Mouse (Mus musculus) cerebellum, postnatal 10 days (tissue): Measurements from ENCODE around the gene Erc1.
"Not testable (repeated sequence)": the region's sequence is repeated elsewhere in the genome, so short reads cannot be mapped to it uniquely, and the experiment has no call there.

Experiments used
- DNase-seq, 2 experiments: peaks; one replicate each; pipeline ENCODE4 v3.0.0; 2021; ENCODE audit warnings: mixed read lengths in 2 of 2

The Erc1 gene

DNA sequence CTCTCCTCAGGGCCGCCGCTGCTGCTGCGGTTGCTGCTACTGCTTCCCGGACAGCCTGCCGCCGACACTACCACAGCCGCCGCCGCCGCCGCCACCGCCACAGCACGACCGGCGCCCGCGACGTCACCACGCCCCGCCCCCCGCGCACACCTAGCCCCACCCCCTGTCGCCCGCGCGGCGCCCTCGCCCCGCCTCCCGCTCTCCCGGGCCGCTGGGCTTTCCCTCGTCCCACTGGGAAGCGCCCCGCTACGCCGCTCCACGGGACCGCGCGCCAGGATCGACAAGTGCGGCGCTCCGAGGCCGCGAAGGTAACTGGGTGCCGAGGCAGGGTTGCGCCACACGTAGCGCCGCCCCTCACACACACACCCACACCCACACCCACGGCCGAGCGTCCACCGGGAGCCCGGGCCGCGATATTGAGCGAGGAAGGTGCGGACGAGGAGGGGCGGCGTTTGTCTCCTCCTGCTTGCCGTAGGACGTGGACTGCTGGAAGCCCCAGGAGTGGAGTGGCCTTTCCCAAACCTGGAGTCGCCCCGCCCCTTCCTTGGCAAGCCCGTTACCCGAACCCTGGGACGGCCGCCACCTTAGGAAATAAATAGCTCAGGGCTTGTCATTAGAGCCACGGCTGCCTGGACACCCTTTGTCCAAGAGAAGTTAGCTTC is at the start of gene Erc1:
Gene Erc1, minus strand, starts transcription at position 134 of the 662 bp plus-strand sequence.
- peak; percentile 99 for DNase-seq

DNA sequence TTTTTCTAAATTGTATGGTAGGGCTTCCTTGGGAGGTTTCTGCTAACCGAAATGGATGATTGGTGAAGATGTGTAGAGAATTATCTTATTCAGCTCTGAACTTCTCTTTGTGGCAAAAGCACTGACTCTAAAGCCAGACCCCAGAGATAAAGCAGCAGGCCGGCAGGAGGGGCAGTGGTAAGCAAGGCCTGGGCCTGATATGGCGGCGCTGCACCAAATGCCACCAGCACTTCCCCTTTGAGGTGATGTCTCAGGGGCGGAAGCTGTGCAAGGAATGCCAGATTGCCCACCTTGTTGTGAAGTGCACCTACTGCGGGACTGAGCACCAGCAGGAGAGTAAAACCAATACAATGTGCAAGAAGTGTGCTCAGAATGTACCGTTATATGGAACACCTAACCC is 44.7 kb upstream of the Erc1 start:
- no peak for DNase-seq

DNA sequence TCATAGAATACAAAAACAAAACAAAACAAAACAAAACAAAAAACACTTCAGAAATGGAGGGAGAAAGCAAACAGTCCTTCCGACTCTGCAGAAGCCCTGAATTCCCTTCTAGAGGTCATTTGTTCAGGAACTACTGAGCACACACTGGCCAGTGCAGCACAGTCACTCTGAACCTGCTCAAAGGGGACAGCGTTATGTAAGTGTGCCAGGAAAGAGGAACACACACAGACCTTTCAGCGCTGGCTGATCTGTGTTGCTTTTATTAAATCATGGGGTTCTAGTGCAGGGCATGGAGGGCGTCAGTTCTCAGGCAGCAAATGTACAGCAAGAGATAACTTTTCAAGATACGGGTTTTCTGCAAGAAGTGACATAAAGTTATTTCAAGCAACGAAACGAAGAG is 35.2 kb upstream of the Erc1 start:
- DNase-seq = no peak

DNA sequence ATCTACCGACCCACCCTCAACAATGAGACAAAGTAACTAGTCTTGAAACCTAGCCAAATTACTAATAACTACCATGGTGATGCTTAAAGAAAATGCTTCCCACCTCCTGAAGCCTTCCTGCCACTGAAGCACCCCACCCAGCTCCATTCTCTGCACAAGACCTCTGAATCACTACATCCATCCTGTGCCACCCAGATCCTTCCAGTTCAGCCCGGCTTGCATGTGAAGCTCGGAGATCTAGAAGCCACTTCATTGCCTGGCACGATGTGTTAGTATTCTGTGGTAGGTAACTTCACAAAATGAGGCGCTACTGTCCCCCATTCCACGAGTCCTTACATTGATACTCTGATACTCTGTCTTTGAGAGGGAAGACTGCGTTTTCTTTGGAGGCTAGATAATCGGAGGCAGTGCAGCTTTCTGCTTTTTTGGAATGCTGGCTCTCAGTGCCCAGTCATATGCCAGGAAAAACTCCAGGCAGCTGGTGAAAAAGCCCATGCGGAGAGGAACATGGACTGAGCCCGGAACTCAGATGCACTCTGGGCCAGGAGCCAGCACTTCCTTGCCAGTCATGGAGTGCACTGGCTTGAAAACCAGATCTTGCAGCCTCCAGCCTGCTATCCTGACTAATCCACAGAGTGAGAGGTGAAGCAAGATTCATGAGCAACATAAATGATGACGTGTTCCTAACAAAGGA is 16.5 kb upstream of the Erc1 start:
- DNase-seq = peak; percentile 99 to 100

DNA sequence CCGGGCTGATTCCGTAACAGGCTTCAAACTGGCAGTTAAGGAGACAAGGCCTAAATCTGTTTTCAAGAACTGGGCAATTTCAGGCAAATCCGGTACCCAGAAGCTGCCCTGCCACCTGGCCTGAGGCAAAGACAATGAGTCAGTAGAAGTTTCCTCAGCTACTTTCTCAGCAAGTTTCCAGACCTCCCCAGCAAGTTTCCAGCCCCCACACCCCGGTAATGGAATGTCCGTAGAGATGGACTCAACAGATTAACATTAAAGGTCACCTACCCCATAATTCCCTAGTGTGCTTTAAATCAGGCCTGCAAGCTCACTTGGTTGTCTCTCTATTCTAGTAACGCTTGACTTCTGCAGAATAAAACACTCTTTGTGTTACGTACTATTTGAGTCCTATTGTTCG is 13.6 kb upstream of the Erc1 start:
- DNase-seq = no peak

DNA sequence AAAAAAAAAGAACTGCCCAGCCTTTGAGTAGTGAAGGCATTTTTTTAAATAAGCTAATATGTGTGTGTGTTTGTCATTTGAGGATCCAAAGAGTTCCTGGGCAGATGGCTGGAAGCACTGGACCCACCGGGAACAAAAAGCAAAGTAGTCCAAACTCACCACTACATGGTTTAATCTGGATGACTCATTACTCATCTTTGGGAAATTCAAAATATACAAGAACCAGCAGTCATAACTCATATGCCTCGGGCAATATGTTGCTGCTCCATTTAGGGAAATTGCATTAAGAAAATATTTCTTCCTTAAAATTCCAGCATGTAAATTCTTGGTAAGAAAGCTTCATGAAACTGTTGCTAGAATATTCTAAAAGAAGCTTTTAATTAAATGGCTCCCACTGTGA is 12.3 kb upstream of the Erc1 start:
- DNase-seq = no peak

DNA sequence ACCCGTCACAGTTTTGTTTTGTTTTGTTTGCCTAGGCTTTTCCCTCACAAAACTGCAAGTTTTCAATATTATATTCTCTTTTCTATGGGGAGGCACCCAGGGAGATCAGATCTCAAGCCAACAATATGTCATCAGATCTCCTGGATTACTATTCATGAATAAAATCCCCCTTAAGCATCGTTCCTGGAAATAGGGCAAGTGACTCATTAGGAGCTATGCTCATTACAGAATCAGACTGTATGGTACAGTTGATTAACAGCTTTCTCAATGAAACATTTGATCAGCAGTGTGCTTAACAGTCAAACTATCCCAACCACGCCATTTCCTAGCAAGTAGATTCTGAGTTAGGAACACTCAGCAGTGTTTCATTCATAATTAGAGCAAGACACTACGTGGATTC is 7.5 kb upstream of the Erc1 start:
- no peak for DNase-seq

DNA sequence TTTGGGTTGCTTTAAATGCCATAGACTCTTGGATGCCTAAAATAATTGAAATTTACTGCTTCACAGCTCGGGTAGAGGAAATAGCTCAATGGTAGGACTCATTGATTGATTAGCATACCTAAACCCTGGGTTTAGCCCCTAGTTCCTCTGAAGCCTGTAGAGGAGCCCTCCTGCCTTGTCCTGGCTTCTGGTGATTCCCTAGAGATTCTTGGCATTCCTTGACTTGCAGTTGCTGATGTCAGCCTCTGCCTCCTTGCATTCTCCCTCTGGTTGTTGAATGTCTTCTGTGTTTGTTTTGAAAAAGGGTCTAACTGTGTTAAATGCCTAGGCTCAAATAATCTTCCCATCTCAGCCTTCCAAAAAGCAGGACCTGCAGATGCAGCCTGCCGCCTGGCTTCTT is 6.2 kb upstream of the Erc1 start:
- DNase-seq = no peak

DNA sequence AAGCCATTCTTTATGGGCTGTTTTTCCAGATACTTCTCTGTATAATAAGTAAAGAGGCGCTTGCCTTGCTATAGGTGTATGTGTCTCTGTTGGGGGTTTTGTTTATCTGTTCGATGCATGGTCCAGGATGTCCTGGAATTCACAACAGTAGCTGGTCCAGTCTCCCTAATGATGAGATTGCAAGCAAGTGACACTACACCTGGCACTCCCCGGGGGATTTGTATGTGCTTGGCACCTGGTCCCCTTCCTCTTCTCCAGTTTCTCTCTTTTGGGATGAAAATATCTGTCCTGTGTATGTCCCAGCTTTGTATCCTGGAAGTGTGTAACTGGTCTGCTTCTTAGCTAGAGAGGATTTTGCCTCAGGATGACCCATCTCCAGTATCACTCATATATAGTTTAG is 1.9 kb upstream of the Erc1 start:
- peak; percentile 36 to 55 for DNase-seq

DNA sequence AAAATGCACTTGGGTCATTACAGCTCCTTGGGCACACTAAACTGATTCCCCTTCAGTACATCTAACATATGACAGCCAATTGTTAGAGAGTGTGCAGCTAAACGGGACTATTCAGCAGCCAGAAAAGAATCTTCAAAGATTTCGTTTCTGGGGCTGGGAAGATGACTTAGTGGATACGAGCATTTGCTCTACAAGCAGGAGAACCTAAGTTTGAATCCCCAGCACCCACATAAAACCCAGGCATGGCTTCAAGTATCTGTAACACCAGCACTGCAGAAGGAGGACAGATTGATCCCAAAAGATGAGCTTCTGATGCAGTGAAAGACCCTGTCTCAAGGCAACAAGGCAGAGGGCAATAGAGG is 1.4 kb upstream of the Erc1 start:
- peak in 1 of 2 experiments; percentile 38 for DNase-seq

DNA sequence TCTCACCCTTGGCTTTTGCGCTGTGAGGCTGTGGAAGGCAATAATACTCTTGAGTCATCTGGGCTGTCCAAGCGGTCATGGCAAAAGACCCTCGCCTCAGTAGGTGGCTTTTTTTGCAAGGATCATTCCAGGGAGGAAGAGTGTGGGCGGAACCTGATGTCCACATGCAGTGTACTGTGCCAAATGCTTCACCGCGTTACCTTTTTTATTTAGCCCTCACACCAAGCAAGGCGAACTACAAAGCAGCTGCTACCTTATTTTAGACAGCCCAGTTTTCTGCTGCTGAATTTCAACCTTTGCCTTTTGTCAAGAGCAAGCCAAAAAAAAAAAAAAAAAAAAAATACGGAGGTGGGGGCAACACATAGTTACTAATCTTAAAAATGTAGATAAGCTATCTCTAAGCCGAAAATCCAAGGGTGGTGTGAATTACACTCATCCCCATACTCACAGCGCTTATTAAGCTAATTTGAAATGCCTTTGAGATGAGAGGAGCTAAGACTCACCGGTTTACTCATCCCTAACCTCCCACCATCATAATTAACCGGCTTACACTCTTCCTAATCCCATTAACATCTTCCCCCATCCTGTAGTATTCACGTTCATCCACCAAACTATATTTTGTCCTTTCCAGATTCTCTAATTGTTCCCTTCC is 855 bp upstream of the Erc1 start:
- no peak for DNase-seq

DNA sequence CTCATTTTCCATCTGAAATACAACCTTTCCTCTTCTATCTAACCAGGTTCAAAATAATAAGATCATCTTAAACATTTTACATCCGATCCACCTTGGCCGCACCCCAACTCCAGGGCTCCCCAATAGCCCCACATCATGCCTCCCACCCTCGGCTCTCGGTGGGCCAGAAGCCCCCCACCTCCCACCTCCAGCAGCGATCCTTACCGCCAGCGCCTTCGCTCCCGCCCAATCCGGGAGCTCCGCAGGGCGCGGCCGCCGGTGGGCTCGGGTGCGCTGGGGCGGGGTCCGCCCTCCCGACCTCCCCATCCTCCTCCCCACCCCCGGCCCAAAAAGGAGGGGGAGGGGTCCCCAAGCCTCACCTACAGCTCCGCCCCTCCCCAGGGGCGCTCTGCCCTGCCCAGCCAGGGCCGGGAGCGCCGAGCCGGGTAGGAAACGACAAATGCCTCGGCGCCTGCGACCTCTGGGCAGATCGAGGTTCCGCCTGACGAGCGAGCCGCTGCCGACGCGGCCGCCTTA is 391 bp downstream of the Erc1 start:
- no peak for DNase-seq

DNA sequence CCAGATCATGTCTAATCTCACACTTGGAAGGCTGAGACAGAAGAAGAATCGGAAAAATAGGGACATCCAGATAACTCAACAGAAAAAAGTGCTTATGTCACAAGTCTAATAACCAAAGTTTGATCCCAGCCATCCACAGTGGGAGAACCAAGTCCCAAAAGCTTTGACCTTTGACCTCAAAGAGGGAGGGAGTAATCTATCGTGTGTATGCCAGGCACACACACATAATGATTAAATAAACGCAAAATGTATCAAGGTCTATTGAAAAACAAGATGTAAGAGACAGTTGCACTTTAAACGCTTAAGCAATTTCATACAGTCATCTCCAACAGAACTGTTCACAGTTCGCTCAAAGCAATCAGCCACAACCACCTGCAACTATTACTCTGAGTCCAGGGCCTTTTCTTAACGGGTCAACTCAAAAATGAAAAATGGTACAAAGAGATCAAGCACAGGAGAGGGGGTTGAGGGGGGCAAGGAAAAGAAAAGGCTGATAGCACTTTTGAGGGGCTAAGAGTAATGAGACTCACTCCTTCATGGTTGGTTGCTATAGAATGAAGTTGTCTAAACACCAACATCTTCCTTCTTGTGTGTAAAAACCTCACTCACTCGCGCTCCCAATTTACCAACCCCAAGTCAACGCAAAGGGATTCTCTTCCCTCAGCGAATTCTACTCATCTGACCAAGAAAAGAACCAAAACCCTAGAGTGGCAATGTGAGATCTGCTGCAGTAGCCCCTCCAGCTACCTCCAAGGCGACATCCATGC is 1.0 kb downstream of the Erc1 start:
- no peak for DNase-seq

DNA sequence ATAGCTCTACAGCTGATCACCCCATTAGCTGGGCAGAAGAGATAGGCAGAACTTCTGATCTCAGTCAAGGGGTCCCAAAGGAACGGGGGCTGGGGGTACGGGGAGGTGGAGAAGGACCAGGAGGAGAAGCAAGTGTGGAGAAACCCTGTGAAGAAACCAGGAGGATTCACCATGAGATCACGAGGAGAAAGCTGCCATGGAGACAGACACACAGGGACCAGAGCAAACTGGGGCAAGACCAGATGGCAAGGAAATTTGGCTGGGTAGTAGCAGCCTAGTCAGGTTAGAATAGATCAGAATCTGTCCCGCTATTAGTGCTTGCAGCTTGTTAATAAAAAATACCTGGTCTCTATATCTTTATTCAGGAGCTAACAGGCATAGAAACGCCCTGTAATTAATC is 18.0 kb downstream of the Erc1 start:
- peak; percentile 45 for DNase-seq

DNA sequence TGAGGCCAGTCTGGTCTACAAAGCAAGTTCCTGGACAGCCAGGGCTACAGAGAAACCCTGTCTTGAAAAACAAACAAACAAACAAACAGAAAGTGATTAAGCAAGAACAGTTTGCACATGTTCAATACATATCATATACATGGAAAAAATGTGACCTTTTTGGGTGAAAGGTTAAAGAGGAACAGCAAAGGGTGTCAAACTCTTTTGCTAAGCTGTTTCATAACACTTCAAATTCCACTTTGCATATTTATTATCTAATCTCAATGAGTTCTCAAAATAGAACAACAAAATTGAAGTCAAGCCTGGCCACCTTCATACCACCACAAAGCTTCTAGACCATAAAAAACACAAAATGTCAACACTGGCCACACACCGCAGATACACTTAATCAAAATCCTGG is 19.8 kb downstream of the Erc1 start:
- no peak for DNase-seq

DNA sequence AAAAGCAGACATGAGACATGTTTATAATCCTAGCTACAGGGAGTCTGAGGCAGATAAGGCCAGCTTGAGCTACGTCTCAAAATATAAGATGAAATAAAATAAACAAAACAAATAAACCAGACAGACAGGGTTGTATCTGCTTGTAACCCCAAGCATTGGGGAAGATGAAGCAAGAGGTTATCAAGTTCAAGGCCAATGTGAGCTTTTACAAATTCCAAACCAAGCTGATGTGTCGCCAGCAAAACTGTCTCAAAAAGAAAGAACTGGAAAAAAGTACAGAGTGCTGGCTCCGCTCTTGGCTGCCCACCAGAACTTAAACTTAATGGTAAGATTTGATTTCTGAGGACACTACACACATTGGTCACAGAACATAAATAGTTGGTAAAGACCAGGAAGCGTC is 21.3 kb downstream of the Erc1 start:
- DNase-seq = no peak

DNA sequence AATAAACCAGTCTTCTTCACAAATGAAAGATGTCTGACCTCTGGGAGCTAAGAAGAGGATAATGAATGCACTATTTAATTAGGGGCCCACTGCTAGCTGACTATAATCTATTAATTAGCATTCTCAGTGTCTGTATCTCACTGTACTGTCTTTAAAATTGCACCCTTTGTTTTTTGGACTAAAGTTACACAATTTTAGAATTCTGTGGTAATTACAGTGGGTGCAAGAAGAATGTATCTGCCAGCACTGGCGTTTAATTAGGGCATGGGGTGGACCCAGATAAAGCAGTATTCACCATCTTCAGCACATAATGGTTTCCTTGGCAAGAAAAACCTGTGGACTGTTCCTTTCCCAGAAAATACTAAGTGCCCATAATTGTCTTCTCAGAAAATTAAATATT is 25.8 kb downstream of the Erc1 start:
- DNase-seq = no peak

DNA sequence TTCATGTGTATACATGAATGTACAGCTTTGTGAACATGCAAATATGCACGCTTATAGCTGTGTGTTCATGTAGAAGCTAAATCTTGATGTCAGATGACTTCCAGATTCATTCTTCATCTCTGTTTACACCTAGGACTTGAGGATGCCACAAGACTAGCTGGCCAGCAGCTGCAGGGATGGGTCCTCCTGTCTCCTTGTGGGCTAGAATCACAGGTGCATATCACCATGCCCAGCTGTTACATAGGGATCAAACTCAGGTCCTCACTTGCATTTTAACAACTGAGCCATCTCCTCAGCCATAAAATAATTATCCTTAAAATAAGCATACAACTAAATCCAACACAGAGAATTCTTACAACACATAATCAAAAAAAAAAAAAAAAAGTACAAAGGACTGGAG is 26.8 kb downstream of the Erc1 start:
- no peak for DNase-seq

DNA sequence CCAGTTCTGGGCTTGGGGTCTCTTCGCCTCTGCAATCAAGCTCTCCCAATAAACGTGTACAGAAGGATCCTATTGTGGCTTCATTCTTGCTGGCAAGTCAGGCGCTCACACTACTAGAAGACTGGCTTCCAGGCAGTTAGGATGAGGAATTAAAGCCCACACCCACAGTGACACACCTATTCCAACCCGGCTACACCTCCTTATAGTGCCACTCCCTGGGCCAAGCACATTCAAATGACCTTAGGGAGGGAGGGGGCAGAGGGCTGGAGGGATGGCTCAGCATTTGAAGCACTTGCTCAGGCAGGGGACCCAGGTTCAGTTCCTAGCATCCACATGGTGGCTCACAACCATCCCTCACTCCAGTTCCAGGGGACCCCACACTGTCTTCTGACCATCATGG is 29.4 kb downstream of the Erc1 start:
- no peak for DNase-seq

DNA sequence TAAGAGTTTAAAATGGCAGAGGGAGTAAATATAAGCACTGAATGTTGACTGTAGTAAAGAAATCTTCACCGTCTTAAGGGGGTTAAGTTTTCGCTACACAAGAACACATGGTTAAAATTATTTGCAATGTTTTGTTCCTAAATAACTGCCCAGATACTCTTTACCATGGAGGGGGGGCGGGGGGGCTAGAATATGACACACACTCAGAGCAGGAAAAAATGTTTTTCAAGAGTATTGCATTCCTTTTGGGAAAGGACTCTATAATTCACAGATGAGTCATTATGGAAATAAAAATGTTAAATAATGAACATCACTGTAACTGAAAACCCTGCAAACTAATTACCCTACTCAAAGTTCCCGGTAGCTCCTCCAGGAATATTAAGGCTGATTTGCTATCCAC is 32.5 kb downstream of the Erc1 start:
- DNase-seq = no peak

DNA sequence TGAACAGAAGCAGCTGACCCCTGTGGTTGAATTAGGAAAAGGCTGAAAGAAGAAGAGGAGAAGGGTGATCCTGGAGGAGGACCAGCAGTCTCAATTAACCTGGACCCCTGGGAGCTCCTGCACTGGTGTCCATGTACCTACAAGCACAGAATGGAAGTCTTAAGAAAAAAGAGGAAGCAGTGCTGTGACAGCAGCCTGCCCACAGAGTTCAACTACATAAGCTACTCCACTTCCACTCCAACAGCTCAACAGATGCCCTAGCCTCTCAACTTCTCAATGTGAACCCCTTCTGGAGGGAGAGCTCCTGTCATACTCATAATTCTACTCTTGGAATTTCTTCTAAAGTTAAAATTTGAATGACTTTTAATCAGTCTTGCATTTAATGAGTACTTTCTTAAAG is 34.9 kb downstream of the Erc1 start:
- DNase-seq = not testable (repeated sequence)

DNA sequence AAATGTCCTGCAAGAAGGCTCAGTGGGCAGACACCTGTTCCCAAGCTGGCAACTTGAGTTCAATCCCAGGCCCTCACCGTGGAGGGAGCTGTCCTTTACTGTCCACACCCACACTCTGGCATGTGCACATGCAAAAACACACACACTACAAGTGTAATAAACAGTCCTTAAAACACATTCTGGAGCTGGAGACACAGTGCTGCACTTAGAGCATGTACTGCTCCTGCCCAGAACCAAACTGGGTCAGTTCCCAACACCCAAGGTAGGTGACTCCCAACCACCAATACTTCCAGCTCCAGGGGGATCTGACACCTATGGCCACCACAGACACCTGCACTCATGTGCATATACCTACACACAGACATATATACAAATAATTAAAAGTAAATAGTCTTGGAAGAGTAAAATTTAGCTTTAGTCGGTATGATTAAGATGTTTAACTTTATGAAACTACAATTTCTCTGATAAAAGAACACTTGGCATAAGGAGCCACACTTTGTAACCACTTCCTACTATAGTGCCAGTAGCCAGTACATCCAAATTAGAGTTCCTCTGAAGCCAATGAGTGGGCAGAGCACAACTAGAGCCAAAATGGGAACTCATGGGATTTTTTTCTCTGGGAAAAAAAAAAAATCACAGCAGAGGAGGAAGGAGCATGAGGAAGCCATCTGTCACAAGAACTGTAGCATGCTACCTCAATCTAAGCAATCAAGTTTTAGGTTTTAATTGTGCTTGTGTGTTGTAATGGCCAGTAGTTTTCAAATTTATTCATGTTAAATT is 39.1 kb downstream of the Erc1 start:
- DNase-seq = peak; percentile 43 to 54

DNA sequence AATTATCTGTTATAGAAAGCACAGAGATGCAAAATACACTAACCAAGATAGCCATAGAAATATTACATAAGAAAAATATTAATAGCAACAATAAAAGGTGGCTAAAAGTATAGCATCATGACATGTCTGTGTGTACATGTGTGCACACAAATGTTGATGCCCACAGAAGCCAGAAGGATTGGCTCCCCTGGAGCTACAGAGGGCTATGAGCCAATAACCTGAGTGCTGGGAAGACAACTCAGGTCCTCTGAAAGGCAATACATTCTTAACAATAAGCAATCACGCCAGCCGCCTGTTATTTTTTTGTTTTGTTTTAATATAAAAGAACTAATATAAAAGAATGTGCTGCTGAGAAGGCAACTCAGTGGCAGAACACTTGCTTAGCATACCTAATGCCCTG is 44.7 kb downstream of the Erc1 start:
- peak; percentile 67 to 77 for DNase-seq
